ENCODE assay signal across 10 mouse cellular contexts in the genomic region with DNA sequence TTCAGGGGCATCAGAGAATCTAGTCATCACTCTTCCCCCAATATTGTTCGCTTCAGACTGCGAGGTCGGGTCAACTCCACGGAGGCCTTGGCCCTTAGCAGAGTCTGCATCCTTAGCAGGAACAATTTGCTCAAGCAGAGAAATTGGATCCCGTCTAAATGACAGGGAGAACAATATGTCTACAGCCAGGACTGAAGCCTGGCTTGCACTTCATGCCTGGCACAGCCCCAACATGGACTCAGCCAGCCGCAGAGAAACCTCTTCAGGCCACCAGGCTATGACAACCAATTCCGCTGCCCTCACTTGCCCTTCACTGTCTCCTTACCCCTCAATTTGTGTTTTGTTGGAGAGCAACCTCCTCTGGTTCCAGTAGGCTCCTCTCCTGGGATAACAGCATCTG.
DNase-seq lines count a peak whose midpoint lies in the region; ATAC-seq and TF ChIP-seq lines count a peak whose summit lies in the region.
"Had no signal": no experiment of that assay in that cellular context is flagged by ENCODE, and none has a peak within 500 bp of the region (broad histone marks: within the 10 kb centered on the region; RNA-seq: fewer than 3 reads in every experiment).

No protein-coding gene starts in this region.

- no peak overlapping the region for H3K9ac ChIP-seq in kidney, embryonic 14.5 days (ENCODE audit: low read depth, low read length)
- H3K9ac ChIP-seq: hindbrain, embryonic 14.5 days; liver, embryonic 15.5 days had no signal

- no peak for TF ChIP-seq POLR2A in kidney, adult 2 months (IDR thresholded peaks at IDR 0.05; ENCODE audit: low read depth, low read length)

- no peaks in the 10 kb centered on the region for H3K27me3 ChIP-seq in kidney, adult 2 months (replicated peaks; ENCODE audit: control insufficient read depth, insufficient read depth, low read length)
- H3K27me3 ChIP-seq in kidney, embryonic 14.5 days (ENCODE audit: control insufficient read depth, insufficient read depth, low read length): no peaks in the 10 kb centered on the region
- H3K27me3 ChIP-seq: liver, embryonic 15.5 days had no signal

- TF ChIP-seq CTCF in kidney, adult 2 months (conservative IDR thresholded peaks at IDR 0.05; ENCODE audit: insufficient read depth, insufficient read length, low read depth, low read length): no peak

- no peak overlapping the region for H3K27ac ChIP-seq in kidney, adult 2 months (ENCODE audit: insufficient read depth, low read depth, low read length)
- no peak overlapping the region for H3K27ac ChIP-seq in kidney, embryonic 14.5 days (ENCODE audit: low read depth, low read length)
- H3K27ac ChIP-seq: hindbrain, embryonic 14.5 days; liver, embryonic 15.5 days had no signal

- no peaks in the 10 kb centered on the region for H3K9me3 ChIP-seq in kidney, embryonic 14.5 days (ENCODE audit: control insufficient read depth, low read length)
- H3K9me3 ChIP-seq: liver, embryonic 15.5 days had no signal

- 34% methylated on average over 7 of the region's 7 CpGs for WGBS in kidney, adult 2 months
- 42% methylated on average over 7 of the region's 7 CpGs for WGBS in kidney, embryonic 14.5 days

- 0 out of 2 replicates have a peak, but pooled peaks cover 4% of the 10 kb centered on the region for H3K4me1 ChIP-seq in kidney, adult 2 months (ENCODE audit: control insufficient read depth, insufficient read depth, low read length)
- H3K4me1 ChIP-seq in kidney, embryonic 14.5 days (ENCODE audit: control insufficient read depth, insufficient read depth, low read length): no peaks in the 10 kb centered on the region
- H3K4me1 ChIP-seq: liver, embryonic 15.5 days had no signal

- ATAC-seq in kidney, embryonic 14.5 days (ENCODE audit: low FRiP score, low TSS enrichment): no peak

- H3K4me2 ChIP-seq in kidney, embryonic 14.5 days (replicated peaks; ENCODE audit: low read depth, low read length): no peak overlapping the region
- H3K4me2 ChIP-seq: hindbrain, embryonic 14.5 days; liver, embryonic 15.5 days had no signal

- H3K4me3 ChIP-seq in kidney, adult 2 months (ENCODE audit: insufficient read depth, low read depth, low read length): no peak overlapping the region
- H3K4me3 ChIP-seq in kidney, embryonic 14.5 days (ENCODE audit: low read length): no peak overlapping the region
- H3K4me3 ChIP-seq: liver, embryonic 15.5 days had no signal

- DNase-seq in kidney, adult 2 months: peak; percentile 42
- DNase-seq in adrenal gland, postnatal 36 days: peak; percentile 40 to 53
- peak; percentile 85 for DNase-seq in cerebellum, postnatal 14 days
- peak; percentile 83 for DNase-seq in heart, postnatal 4 days
- no peak for DNase-seq in thymus, postnatal 0 days (ENCODE audit: low spot score)
- DNase-seq in layer of hippocampus, adult 9-11 months: no peak
- no peak for DNase-seq in layer of hippocampus, adult 11-12 months (ENCODE audit: low spot score)

- no peaks in the 10 kb centered on the region for H3K36me3 ChIP-seq in kidney, adult 2 months (ENCODE audit: control insufficient read depth, insufficient read depth, low read length)
- no peaks in the 10 kb centered on the region for H3K36me3 ChIP-seq in kidney, embryonic 14.5 days (ENCODE audit: control insufficient read depth, insufficient read depth, low read length)
- H3K36me3 ChIP-seq: liver, embryonic 15.5 days had no signal

Comparison
In these comparisons a context has a peak if more than half of its experiments do, and no peak if none do; other contexts are left out.
1. DNase-seq: peak in kidney, adult 2 months (single experiment), adrenal gland, postnatal 36 days (2 of 2), cerebellum, postnatal 14 days (2 of 2) and heart, postnatal 4 days (single experiment); none in thymus, postnatal 0 days (single experiment), layer of hippocampus, adult 9-11 months (single experiment) and layer of hippocampus, adult 11-12 months (single experiment).